Mouse (Mus musculus) cortical plate, adult 2 months (tissue): ENCODE measurements around the gene Ccng2. TPM values are rescaled to one million over a fixed set of nuclear protein-coding genes. Genes with fewer than 3 reads are reported as not detected.

ENCODE experiments used
- H3K27ac ChIP-seq: fragments of 200-500 bp; 2 replicates; pipeline ENCODE4 v1.5.1; 2012; ENCODE audit warnings: low read length, control low read depth, inconsistent platforms; ENCODE audit not compliant: insufficient read depth
- H3K4me1 ChIP-seq: fragments of 200-500 bp; 2 replicates; pipeline ENCODE4 v1.6.1; 2011; ENCODE audit warnings: low read length; ENCODE audit not compliant: control insufficient read depth, insufficient read depth
- H3K4me3 ChIP-seq: fragments of 200-500 bp; 2 replicates; pipeline ENCODE4 v1.5.1; 2011; ENCODE audit warnings: mild to moderate bottlenecking, low read length, control low read depth; ENCODE audit not compliant: insufficient read depth
- CTCF ChIP-seq: fragments of 200-500 bp; IDR thresholded peaks from 2 replicates; pipeline ENCODE4 v1.5.1; 2011; ENCODE audit warnings: mild to moderate bottlenecking, control low read depth, low read length; ENCODE audit not compliant: insufficient read depth; ENCODE audit errors: extremely low read depth
- POLR2A ChIP-seq: fragments of 200-500 bp; IDR thresholded peaks from 2 replicates; pipeline ENCODE4 v1.6.1; 2011; ENCODE audit warnings: mild to moderate bottlenecking, low read length, control low read depth; ENCODE audit not compliant: insufficient read depth; ENCODE audit errors: extremely low read depth
- polyA plus RNA-seq: library from polyadenylated mRNA; depleted of rRNA; stranded (reverse); fragments of >200 nt; gene quantifications from 2 replicates; pipeline ENCODE4 v1.2.3, GENCODE M21; 2012; rRNA removed

Gene Ccng2
- polyA plus RNA-seq, 1 experiment, result 35.1 TPM

DNA sequence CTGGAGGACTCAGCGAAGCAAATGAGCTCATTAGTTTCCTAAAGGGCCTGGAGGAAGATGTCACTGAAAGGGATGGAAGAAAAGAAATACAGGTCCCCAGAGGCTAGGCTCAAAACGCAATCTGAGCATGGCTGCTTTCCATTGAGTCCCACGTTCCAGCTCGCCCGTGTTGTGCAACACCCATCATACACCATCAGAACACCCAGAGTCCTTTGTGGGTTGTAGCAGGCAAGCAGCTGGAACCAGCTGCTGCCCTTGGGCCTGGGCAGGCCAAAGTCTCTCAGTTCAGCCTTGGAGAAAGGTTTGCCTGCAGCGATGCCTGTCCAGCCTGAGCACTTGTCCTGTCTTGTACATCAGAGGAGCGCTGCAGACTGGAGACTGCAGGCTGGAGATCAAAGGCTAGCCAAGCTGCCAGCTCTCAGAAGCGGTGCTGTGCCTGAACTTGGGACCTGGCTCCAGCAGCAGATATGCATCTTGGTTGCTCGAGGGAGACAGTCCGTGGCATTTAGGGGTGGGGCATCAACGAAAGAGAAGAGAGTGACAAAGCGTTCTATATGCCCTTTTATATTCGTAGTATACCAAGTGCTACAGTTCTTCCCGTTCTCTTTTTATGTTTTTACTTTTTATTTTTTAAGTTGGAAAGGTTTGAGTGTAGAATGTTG is 15.5 kb downstream of the Ccng2 start:
- TF ChIP-seq CTCF, result no peak
- no peak for TF ChIP-seq POLR2A
- Histone ChIP-seq H3K4me1 (no peaks in the 10 kb centered on the region), H3K27ac (no peak overlapping the region), H3K4me3 (no peak overlapping the region)

DNA sequence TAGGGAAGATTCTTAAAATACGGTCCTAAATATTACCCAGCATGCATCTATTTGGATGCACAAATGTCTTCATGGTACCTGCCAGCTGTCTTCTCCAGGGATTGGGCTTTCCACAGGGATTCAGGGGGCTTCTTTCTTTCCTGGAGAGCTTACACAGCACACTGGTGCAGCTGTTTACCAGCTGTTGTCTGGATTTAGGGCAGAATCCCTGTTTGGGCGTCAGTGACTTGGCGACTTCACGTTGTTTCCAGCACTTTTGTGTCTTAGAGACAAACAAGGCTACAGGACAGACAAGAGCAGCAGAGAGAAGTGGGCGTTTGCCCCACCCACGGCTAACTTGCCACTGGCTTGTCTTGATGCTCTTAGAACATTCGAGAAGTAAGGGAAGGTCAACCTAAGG is 16.1 kb downstream of the Ccng2 start:
- TF ChIP-seq POLR2A (no peak), CTCF (no peak)
- H3K27ac ChIP-seq, result no peak overlapping the region

GRCm38 (mm10) chr5:93288553-93288952 is 21.5 kb downstream of the Ccng2 start:
- Histone ChIP-seq H3K27ac (no peak overlapping the region), H3K4me1 (no peaks in the 10 kb centered on the region), H3K4me3 (no peak overlapping the region)
- TF ChIP-seq CTCF (no peak), POLR2A (no peak)

More for the DNA sequence above, 16.1 kb downstream of the Ccng2 start:
- Histone ChIP-seq H3K4me3 (no peak overlapping the region), H3K4me1 (no peaks in the 10 kb centered on the region)

DNA sequence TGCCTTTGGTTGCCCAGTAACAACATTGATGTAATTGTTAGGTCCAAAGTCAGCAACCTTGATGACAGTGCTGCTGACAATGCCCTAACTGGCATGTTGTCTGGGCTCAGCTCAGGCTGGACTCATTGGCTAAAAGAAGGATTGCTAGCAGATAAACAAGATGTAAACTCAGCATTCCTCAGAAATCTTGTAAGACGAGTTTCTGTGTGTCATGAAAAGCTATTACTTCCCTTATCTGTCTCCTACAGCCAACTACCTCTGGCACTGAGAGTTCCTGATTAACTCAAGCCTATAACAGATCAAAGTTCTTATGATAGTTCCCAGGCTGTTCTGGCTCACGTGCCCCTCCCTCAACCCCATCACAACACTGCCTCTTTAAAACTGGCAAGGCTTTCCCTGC is 23.2 kb downstream of the Ccng2 start:
- TF ChIP-seq CTCF (no peak), POLR2A (no peak)
- no peak overlapping the region for H3K4me3 ChIP-seq
- no peak overlapping the region for H3K27ac ChIP-seq
- H3K4me1 ChIP-seq, result no peaks in the 10 kb centered on the region

GRCm38 (mm10) chr5:93296341-93296746 is 29.3 kb downstream of the Ccng2 start:
- TF ChIP-seq POLR2A, result no peak
- no peak for TF ChIP-seq CTCF
- H3K4me3 ChIP-seq, result no peak overlapping the region

DNA sequence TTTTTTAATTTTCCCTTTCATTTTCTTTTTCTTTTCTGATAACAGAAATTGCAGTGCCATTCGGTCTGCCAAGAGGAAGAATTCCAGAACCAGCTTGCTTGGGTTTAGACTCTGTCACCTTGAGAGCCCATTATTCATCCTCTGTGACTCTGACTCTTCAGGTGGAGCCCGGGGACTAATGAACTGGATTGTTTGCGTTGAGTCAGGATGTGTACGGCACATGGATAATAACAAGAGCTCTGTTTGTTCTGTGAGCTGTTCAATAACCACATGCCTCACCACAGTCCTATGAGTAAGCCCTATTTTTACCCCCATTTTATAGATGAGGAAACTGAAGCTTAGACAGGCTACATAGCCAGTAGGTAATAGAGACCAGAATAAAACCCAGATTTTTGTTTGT is 29.7 kb downstream of the Ccng2 start:
- Histone ChIP-seq H3K4me1 (no peaks in the 10 kb centered on the region), H3K27ac (no peak overlapping the region), H3K4me3 (no peak overlapping the region)
- TF ChIP-seq CTCF, result no peak
- TF ChIP-seq POLR2A, result no peak

More at GRCm38 (mm10) chr5:93296341-93296746, 29.3 kb downstream of the Ccng2 start:
- Histone ChIP-seq H3K27ac (no peak overlapping the region), H3K4me1 (no peaks in the 10 kb centered on the region)

DNA sequence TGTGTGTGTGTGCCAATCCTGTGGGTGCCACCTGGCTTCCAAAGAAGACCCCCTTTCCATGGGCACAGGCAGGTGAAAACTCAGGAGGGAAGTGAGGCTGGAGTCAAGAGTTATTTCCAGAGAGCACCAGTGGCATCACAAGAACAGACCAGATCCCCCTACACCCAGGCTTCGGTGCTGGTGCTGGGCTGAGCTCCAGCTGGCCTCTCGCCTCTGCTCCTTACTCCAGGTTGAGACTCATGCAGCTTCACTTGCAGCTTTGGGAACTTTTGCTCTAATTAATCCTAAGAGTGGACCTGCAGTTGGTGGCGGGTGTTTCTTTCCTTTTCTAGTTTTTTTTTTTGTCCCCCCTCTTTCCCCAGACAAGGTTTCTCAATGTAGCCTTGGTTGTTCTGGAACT is 30.3 kb downstream of the Ccng2 start:
- no peak for TF ChIP-seq CTCF
- H3K4me1 ChIP-seq, result no peaks in the 10 kb centered on the region
- H3K27ac ChIP-seq, result no peak overlapping the region
- H3K4me3 ChIP-seq, result no peak overlapping the region

GRCm38 (mm10) chr5:93305126-93305830 is 38.2 kb downstream of the Ccng2 start:
- Histone ChIP-seq H3K4me3 (no peak overlapping the region), H3K27ac (no peak overlapping the region), H3K4me1 (no peaks in the 10 kb centered on the region)
- TF ChIP-seq CTCF (no peak), POLR2A (no peak)

DNA sequence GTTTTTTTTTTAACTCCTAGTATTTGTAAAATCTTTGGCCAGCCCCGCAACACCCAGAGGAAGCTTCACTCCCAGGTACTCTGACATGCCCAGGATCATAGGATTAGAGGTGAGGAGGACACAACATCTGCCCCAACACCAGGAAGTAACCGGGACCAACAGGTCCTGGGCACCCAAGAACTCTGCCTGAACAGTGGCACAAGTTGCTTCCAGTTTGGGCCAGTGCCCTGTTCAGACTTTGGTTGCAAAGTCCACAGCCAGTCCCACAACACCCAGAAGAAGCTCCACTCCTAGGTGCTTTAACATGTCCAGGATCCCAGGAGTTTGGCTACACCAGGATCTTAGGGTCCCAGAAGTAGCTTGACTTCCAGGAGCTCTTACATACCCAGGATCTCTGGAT is 41.9 kb downstream of the Ccng2 start:
- Histone ChIP-seq H3K27ac (no peak overlapping the region), H3K4me1 (no peaks in the 10 kb centered on the region), H3K4me3 (no peak overlapping the region)
- TF ChIP-seq POLR2A, result no peak
- no peak for TF ChIP-seq CTCF

DNA sequence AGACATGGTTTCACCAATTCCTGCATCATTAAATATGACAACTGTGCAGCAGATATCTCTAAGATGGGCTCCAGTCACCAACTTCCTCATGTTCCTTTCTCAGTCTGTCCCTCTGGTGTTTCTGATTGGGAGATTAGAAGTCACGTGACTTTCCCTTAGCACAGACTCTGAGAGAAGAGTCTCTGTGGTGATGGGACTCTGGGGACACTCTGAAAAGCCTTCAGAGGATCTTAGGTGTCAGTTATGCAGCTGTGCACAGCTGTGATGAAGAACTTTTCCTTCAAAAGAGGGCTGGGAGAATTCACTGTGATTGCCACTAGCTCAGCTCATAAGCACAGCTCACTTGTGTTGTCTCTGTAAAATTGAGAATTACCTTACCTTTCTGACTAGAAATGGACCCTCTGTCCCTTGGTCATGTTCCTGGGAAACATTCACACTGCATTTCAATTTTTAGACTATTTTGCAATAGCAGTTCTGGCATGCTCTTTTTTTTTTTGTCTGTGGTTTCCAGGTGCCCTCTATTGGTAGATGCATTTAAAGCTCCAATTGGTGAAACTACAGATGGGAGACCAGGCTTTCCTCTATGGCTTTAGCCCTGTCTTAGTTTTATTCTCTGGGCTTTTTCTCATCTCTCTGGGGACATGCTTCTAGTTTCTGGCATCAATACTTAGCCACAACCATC is 56.4 kb downstream of the Ccng2 start:
- no peak overlapping the region for H3K27ac ChIP-seq
- H3K4me1 ChIP-seq, result no peaks in the 10 kb centered on the region
- TF ChIP-seq POLR2A (no peak), CTCF (peak; percentile 23; the same call in 1 of the 2 replicates)
- no peak overlapping the region for H3K4me3 ChIP-seq

Other genes starting within 250 kb of the Ccng2 start
- 10.5 and 11.8 TPM in 2 replicates for gene Sowahb, start 222.2 kb upstream of the Ccng2 start, polyA plus RNA-seq
- 137 and 146 TPM in 2 replicates for gene Sept11, start 173.8 kb upstream of the Ccng2 start, polyA plus RNA-seq
- 174 and 182 TPM in 2 replicates for gene Ccni, start 60.8 kb upstream of the Ccng2 start, polyA plus RNA-seq
- 0.45 TPM in 1 of 2 replicates, not detected in the other for gene 2010109A12Rik, start 60.7 kb upstream of the Ccng2 start, polyA plus RNA-seq